Mouse (Mus musculus) CH12.LX (cell line): ENCODE results near the gene Hdac9. TPM values are rescaled to one million over a fixed set of nuclear protein-coding genes. Genes with fewer than 3 reads are reported as not detected.

Source experiments
- DNase-seq: peaks from one replicate; pipeline ENCODE4 v3.0.0-alpha.2; 2013; ENCODE audit errors: extremely low read depth
- H3K27ac ChIP-seq: 2 replicates; pipeline ENCODE4 v1.5.1; 2012; ENCODE audit warnings: low read depth, mild to moderate bottlenecking, control low read depth, moderate library complexity; ENCODE audit not compliant: insufficient read depth
- H3K27me3 ChIP-seq: replicated peaks from 2 replicates; pipeline ENCODE3; 2012; ENCODE audit warnings: inconsistent platforms
- H3K36me3 ChIP-seq, 2 experiments: replicated peaks in 1 of 2; 2 replicates each; pipeline versions ENCODE3 to v1.6.1; 2012; ENCODE audit warnings: inconsistent platforms in 1 of 2, low read length in 1 of 2, mild to moderate bottlenecking in 1 of 2, mixed read lengths in 1 of 2, moderate library complexity in 1 of 2; ENCODE audit not compliant: control insufficient read depth in 1 of 2, insufficient read depth in 1 of 2
- H3K4me1 ChIP-seq, 2 experiments: 2 replicates each; pipeline ENCODE4 v1.6.1; 2012; ENCODE audit warnings: inconsistent platforms in 1 of 2, moderate library complexity in 1 of 2; ENCODE audit not compliant: insufficient read depth in 2 of 2, control insufficient read depth in 1 of 2
- H3K4me2 ChIP-seq: 2 replicates; pipeline ENCODE4 v1.6.1; 2012; ENCODE audit warnings: low read depth, mild to moderate bottlenecking, control low read depth; ENCODE audit not compliant: poor library complexity, insufficient read depth, severe bottlenecking
- H3K4me3 ChIP-seq, 3 experiments: fragments of 150-350 bp in 1 of 3; sonication (generic) in 1 of 3; replicated peaks in 1 of 3; 2 replicates each; pipeline versions ENCODE3 to v1.5.1; 2011 to 2012; ENCODE audit warnings: low read depth in 2 of 3, low read length in 2 of 3, mild to moderate bottlenecking in 2 of 3, moderate library complexity in 2 of 3, control low read depth in 1 of 3, improper control_type of control experiment in 1 of 3, inconsistent platforms in 1 of 3, mixed read lengths in 1 of 3; ENCODE audit not compliant: poor library complexity in 1 of 3
- H3K79me2 ChIP-seq: replicated peaks from 2 replicates; pipeline ENCODE4 v1.6.1; 2012; ENCODE audit warnings: mild to moderate bottlenecking, moderate library complexity; ENCODE audit not compliant: control insufficient read depth, poor library complexity, insufficient read depth, severe bottlenecking; ENCODE audit errors: extremely low read depth
- H3K9ac ChIP-seq: 2 replicates; pipeline ENCODE4 v1.6.1; 2012; ENCODE audit warnings: low read depth, mild to moderate bottlenecking, control low read depth, moderate library complexity; ENCODE audit not compliant: insufficient read depth
- H3K9me3 ChIP-seq: replicated peaks from 2 replicates; pipeline ENCODE3; 2012; ENCODE audit warnings: low read length, inconsistent platforms, mixed read lengths
- CHD1 ChIP-seq: IDR thresholded peaks from 2 replicates; pipeline ENCODE4 v1.6.1; 2012; ENCODE audit warnings: low read depth, low read length, improper control_type of control experiment, inconsistent platforms
- CHD2 ChIP-seq: IDR thresholded peaks from 2 replicates; pipeline ENCODE4 v1.6.1; 2011; ENCODE audit warnings: low read length, improper control_type of control experiment
- CTCF ChIP-seq, 2 experiments: IDR thresholded peaks in 1 of 2; conservative IDR thresholded peaks in 1 of 2; 2 replicates each; pipeline ENCODE4 v1.5.1; 2011 to 2012; ENCODE audit warnings: low read depth in 2 of 2, low read length in 2 of 2, improper control_type of control experiment in 1 of 2, inconsistent platforms in 1 of 2, mild to moderate bottlenecking in 1 of 2, moderate library complexity in 1 of 2
- ETS1 ChIP-seq: conservative IDR thresholded peaks from 2 replicates; pipeline ENCODE4 v1.6.1; 2012; ENCODE audit warnings: low read depth, mild to moderate bottlenecking, inconsistent platforms, low read length, improper control_type of control experiment, moderate library complexity
- JUN ChIP-seq: IDR thresholded peaks from 2 replicates; pipeline ENCODE4 v1.6.1; 2011; ENCODE audit warnings: low read depth, mild to moderate bottlenecking, low read length, improper control_type of control experiment, moderate library complexity; ENCODE audit not compliant: insufficient read depth
- KAT2A ChIP-seq: IDR thresholded peaks from 2 replicates; pipeline ENCODE4 v1.6.1; 2012; ENCODE audit warnings: low read length, improper control_type of control experiment, inconsistent platforms; ENCODE audit not compliant: insufficient replicate concordance
- MAFK ChIP-seq: IDR thresholded peaks from 2 replicates; pipeline ENCODE4 v1.6.1; 2011; ENCODE audit warnings: low read length, improper control_type of control experiment; ENCODE audit not compliant: insufficient replicate concordance
- MAX ChIP-seq: IDR thresholded peaks from 2 replicates; pipeline ENCODE4 v1.6.1; 2011; ENCODE audit warnings: low read length, improper control_type of control experiment
- MAZ ChIP-seq: IDR thresholded peaks from 2 replicates; pipeline ENCODE4 v1.6.1; 2012; ENCODE audit warnings: low read depth, mild to moderate bottlenecking, inconsistent platforms, low read length, improper control_type of control experiment, moderate library complexity
- MEF2A ChIP-seq: IDR thresholded peaks from 2 replicates; pipeline ENCODE4 v1.6.1; 2014; ENCODE audit warnings: low read depth, mild to moderate bottlenecking, inconsistent platforms, low read length, improper control_type of control experiment, borderline replicate concordance
- MXI1 ChIP-seq: IDR thresholded peaks from 2 replicates; pipeline ENCODE4 v1.6.1; 2011; ENCODE audit warnings: mild to moderate bottlenecking, low read depth, low read length, improper control_type of control experiment
- MYC ChIP-seq: IDR thresholded peaks from 2 replicates; pipeline ENCODE4 v1.6.1; 2011; ENCODE audit warnings: low read depth, mild to moderate bottlenecking, improper control_type of control experiment, low read length
- NELFE ChIP-seq: IDR thresholded peaks from 2 replicates; pipeline ENCODE4 v1.6.1; 2011; ENCODE audit warnings: low read depth, low read length, improper control_type of control experiment
- POLR2A ChIP-seq: IDR thresholded peaks from 2 replicates; pipeline ENCODE4 v1.6.1; 2011; ENCODE audit warnings: low read depth, mild to moderate bottlenecking, improper control_type of control experiment, low read length
- POLR2AphosphoS2 ChIP-seq: IDR thresholded peaks from 2 replicates; pipeline ENCODE4 v1.6.1; 2011; ENCODE audit warnings: low read depth, low read length, improper control_type of control experiment
- RAD21 ChIP-seq: IDR thresholded peaks from 2 replicates; pipeline ENCODE4 v1.6.1; 2011; ENCODE audit warnings: low read depth, mild to moderate bottlenecking, low read length, improper control_type of control experiment, moderate library complexity
- RCOR1 ChIP-seq: conservative IDR thresholded peaks from 2 replicates; pipeline ENCODE4 v1.6.1; 2012; ENCODE audit warnings: low read depth, mild to moderate bottlenecking, inconsistent platforms, low read length, improper control_type of control experiment
- SMC3 ChIP-seq: IDR thresholded peaks from 2 replicates; pipeline ENCODE4 v1.6.1; 2011; ENCODE audit warnings: low read depth, low read length, improper control_type of control experiment
- TBP ChIP-seq: conservative IDR thresholded peaks from 2 replicates; pipeline ENCODE4 v1.6.1; 2011; ENCODE audit warnings: low read depth, low read length, improper control_type of control experiment
- UBTF ChIP-seq: IDR thresholded peaks from 2 replicates; pipeline ENCODE4 v1.6.1; 2012; ENCODE audit warnings: low read depth, mild to moderate bottlenecking, inconsistent platforms, low read length, improper control_type of control experiment, moderate library complexity
- USF1 ChIP-seq: IDR thresholded peaks from 2 replicates; pipeline ENCODE4 v1.6.1; 2014; ENCODE audit warnings: low read depth, mild to moderate bottlenecking, inconsistent platforms, low read length, improper control_type of control experiment
- ZC3H11A ChIP-seq: IDR thresholded peaks from 2 replicates; pipeline ENCODE4 v1.6.1; 2012; ENCODE audit warnings: low read depth, mild to moderate bottlenecking, inconsistent platforms, low read length, improper control_type of control experiment
- ZKSCAN1 ChIP-seq: IDR thresholded peaks from 2 replicates; pipeline ENCODE4 v1.6.1; 2012; ENCODE audit warnings: low read depth, inconsistent platforms, low read length, improper control_type of control experiment, borderline replicate concordance
- ZMIZ1 ChIP-seq: IDR thresholded peaks from 2 replicates; pipeline ENCODE4 v1.6.1; 2012; ENCODE audit warnings: low read depth, mild to moderate bottlenecking, inconsistent platforms, low read length, improper control_type of control experiment
- dilution Hi-C: fragments of 300-500 bp; cut with MboI; formaldehyde crosslinking; loops from 2 replicates; pipeline ENCODE4 v1.14.3; 2020; ENCODE audit warnings: low sequenced_read_pairs; ENCODE audit not compliant: extremely low pct_unique_long_range_greater_than_20kb, extremely low pct_ligation_motif_present
- in situ Hi-C: fragments of 300-500 bp; cut with MboI; formaldehyde crosslinking; loops from 3 replicates; pipeline ENCODE4 v1.14.3; 2019; ENCODE audit warnings: low sequenced_read_pairs, low pct_ligation_motif_present, low pct_unique_long_range_greater_than_20kb, mixed read lengths
- polyA plus RNA-seq: library from polyadenylated mRNA; unstranded; fragments of >175 nt; gene quantifications from 2 replicates; pipeline ENCODE4 v1.2.1, GENCODE M21; 2012; ENCODE audit warnings: low read depth; ENCODE audit not compliant: insufficient read length
- total RNA-seq, 2 experiments: library from RNA; depleted of rRNA; stranded (reverse); fragments of 300-350 nt in 1 of 2; fragments of >200 nt in 1 of 2; gene quantifications; 2 replicates each; pipeline ENCODE4 v1.2.3; 2012 to 2014

Gene Hdac9
- total and polyA plus RNA-seq, 3 experiments, result 0.04 to 0.38 (median 0.17) TPM

DNA sequence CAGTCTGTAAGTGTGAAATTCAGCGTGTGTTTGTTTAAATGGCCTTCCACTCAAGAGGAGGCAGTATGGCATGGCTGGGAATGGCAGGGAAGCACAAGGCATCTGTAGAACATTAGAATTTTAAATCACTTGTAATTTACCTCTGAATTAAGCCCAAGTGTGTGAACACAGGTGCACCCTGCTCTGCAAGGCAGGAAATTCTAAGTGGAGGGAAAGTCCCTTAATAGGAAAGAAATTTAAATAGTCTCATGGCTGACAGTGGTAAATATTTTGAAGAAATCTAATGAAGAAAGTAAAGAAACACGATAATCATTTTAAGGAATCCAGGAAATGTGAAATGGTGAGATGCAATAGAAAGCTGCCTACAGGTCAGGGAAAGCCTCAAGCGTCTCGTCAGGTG, 114.6 kb downstream of the Hdac9 start:
- no peaks in the 10 kb centered on the region for H3K9me3 ChIP-seq
- no peak for DNase-seq
- H3K4me1 ChIP-seq, result peaks cover 7 to 46% of the 10 kb centered on the region in 2 experiments
- no peaks in the 10 kb centered on the region for H3K79me2 ChIP-seq
- no peak overlapping the region for H3K4me3 ChIP-seq
- H3K4me2 ChIP-seq, result no peak overlapping the region; the same call in 1 of the 2 replicates
- H3K9ac ChIP-seq, result no peak overlapping the region
- no peaks in the 10 kb centered on the region for H3K36me3 ChIP-seq
- TF ChIP-seq MEF2A (no peak), CHD1 (no peak), USF1 (no peak), MXI1 (no peak), MAX (no peak), MYC (no peak)
- H3K27ac ChIP-seq, result no peak overlapping the region
- dilution Hi-C loops (no loop called here), in situ Hi-C loops (no loop called here)
- H3K27me3 ChIP-seq, result no peaks in the 10 kb centered on the region

DNA sequence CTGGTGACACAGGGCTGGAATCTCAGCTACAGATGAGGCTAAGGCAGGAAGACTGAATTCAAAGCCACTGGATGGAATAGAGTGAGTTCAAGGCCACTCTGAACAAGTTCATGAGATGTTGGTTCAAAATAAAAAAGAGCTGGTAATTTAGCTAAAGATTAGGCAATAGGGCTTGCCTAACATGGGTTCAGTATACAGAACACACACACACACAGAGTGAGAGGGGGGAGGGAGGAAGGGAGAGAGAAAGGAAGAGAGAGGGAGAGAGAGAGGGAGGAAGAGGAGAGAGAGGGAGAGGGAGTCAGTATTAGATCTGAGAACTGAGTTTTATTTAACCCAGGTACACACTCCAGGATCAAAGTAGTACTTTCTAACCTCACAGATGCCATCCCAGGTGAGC, 115.1 kb downstream of the Hdac9 start:
- no peak overlapping the region for H3K4me3 ChIP-seq
- in situ Hi-C loops, result no loop called here

DNA sequence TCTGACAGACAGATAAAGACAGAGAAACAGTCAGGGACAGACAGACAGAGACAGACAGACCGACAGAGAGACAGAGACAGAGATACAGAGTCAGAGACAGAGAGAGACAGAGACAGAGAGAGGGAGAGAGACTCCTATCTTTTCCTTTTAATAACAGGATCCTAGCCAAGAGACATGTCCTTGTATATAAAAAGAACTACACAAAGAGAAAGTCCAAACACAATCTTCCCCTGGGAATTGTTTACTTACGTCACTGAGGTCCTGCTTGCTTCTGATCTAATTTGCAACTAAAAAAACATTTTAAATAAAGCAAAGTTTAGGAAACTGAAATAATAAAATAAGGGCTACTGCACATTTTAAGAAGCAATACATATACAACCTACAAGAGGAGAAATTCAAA, 119.5 kb downstream of the Hdac9 start:
- no peak overlapping the region for H3K4me2 ChIP-seq
- TF ChIP-seq MXI1, result no peak
- no peak for TF ChIP-seq MAFK
- no peak for TF ChIP-seq POLR2AphosphoS2
- no peak for TF ChIP-seq RAD21
- TF ChIP-seq JUN, result no peak
- TF ChIP-seq KAT2A, result no peak
- no peak for TF ChIP-seq POLR2A
- TF ChIP-seq ZKSCAN1, result no peak
- TF ChIP-seq CTCF (conservative IDR thresholded peaks at IDR 0.05 in 1 of 2, IDR thresholded peaks at IDR 0.05 in 1 of 2; ENCODE audit: low read depth in 2 of 2, low read length in 2 of 2), result no peak
- TF ChIP-seq ZC3H11A, result no peak
- no peak for TF ChIP-seq ZMIZ1
- no peak for TF ChIP-seq NELFE
- TF ChIP-seq ETS1, result no peak
- TF ChIP-seq MEF2A, result no peak
- TF ChIP-seq TBP, result no peak
- TF ChIP-seq MAZ, result no peak
- no peak for TF ChIP-seq CHD2
- TF ChIP-seq RCOR1, result no peak
- no peak for TF ChIP-seq UBTF
- no peaks in the 10 kb centered on the region for H3K27me3 ChIP-seq
- no peak overlapping the region for H3K27ac ChIP-seq
- no peak overlapping the region for H3K4me3 ChIP-seq
- in situ Hi-C loops, result no loop called here
- no peak overlapping the region for H3K9ac ChIP-seq
- no peaks in the 10 kb centered on the region for H3K36me3 ChIP-seq
- H3K9me3 ChIP-seq, result no peaks in the 10 kb centered on the region
- H3K4me1 ChIP-seq, result peaks cover 4 to 21% of the 10 kb centered on the region in 2 experiments; a peak in 3 of 4 replicates
- dilution Hi-C loops, result no loop called here
- DNase-seq, result no peak
- no peaks in the 10 kb centered on the region for H3K79me2 ChIP-seq

More for the DNA sequence above, 115.1 kb downstream of the Hdac9 start:
- Histone ChIP-seq H3K27ac (no peak overlapping the region), H3K4me2 (no peak overlapping the region; the same call in 1 of the 2 replicates), H3K9ac (no peak overlapping the region), H3K27me3 (no peaks in the 10 kb centered on the region), H3K79me2 (no peaks in the 10 kb centered on the region), H3K36me3 (no peaks in the 10 kb centered on the region), H3K4me1 (peaks cover 7 to 44% of the 10 kb centered on the region in 2 experiments), H3K9me3 (no peaks in the 10 kb centered on the region)
- DNase-seq, result no peak
- dilution Hi-C loops, result no loop called here
- TF ChIP-seq SMC3 (no peak), ZKSCAN1 (no peak)
